Mouse (Mus musculus) cerebellum, postnatal 14 days (tissue): ENCODE results near the gene Mycbp2.
A peak's percentile ranks its signal among the peaks of the same experiment; 100 is the strongest.

ENCODE experiments used
- DNase-seq, 2 experiments: peaks; one replicate each; pipeline ENCODE4 v3.0.0; 2021; ENCODE audit warnings: mixed read lengths in 2 of 2

The Mycbp2 gene

DNA sequence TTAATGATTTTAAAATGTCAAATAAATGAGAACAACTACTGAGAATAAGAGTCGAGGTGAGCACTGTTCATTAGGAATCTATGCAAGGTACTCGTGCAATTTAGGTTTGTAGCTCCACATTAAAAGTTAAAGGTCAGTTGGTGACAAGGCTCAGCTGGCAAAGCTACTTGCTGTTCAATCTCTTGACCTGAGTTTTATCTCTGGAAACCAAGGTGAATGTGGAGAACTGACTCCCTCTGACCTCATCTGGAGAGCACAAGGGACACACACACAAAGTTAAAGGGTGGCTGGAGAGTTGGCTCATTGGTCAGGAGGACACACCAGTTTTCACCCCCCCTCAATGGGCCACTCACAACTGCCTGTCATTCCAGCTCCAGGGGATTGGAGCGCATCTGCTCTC is 245.4 kb downstream of the Mycbp2 start:
- no peak for DNase-seq

DNA sequence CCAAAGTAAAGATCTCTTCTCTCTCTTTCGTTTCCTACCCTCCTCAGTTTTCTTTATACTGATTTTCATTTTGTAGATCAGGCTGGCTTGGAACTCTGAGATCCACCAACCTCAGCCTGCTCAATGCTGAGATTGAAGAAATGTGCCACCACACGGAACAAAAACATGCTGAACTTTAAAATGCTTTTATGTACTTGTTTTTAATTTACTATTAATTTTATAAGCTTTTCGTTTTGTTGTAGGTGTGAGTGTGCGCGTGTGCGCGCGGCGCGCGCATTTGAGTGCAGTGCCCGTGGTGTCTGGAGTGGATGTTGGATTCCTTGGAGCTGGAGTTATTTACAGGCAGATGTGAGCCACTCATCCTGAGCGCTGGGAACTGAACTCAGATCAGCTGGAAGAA is 246.3 kb downstream of the Mycbp2 start:
- DNase-seq, result no peak

DNA sequence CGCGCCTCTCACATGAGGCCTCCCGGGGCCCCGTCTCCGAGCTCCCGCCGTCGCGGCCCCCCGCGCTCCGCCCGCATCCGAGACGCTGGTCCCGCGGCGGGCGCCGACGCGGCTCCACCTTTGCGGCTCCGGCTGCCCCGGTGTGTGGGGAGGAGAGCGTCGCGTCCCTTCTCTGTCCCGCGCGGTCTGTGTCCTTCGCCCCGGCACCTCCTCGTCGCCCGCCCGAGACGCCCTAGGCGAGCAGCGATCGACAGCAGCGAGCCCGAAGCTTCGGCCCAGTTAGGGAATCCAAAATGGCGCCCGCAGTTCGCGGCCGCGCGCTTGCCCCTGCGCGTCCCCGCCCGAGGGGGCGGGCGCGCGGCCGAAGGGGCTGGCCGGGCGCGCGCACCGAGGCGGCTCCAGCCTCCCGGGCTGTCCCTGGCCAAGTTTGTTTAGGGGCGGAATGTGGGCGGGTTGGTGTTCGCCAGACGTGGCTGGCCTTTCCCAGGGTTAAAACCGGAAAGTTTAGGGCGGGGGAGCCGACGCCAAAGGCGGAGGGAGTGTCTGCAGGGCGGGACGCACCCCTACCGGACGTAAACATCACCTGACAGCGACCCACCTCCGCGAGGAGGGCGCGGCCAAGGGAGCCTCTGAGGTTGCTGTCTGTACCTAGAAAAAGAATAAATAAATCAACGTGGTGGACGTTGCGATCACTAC is 247.2 kb downstream of the Mycbp2 start, which contains the start of gene Fbxl3:
Gene Fbxl3, minus strand, starts transcription at position 329 of the 696 bp plus-strand sequence.
- peak; percentile 88 to 91 for DNase-seq

DNA sequence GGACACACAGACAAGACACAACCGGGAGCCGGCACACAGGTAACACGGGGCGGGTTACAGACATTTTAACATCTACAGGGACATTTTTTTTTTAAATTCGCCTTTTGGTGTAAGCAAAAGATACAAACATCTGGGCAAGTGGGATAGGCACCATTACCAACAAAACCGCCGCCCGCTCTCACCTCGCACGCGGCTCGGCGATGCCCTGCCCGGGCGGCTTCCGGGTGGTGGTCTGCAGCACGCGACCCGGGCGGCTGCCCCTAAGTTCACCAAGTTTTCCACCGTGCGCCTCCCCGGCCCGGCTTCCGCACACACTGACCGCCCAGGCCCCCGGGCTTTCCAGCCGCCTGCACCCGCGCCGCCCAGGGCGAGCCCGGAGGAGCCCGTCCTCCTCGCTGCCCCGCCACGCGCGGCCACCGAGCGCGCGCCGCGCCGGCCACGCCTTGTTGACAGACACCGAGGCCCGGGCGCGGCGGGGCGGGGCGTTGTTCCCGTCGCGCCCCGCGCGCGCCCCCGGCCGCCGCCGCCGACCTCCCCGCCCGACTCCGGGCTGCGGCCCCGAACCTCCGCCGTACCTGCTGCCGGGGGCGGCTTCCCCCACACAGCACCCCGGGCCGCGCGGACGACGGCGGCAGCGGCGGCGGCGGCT is 247.9 kb downstream of the Mycbp2 start:
- DNase-seq, result peak; percentile 90 to 92

DNA sequence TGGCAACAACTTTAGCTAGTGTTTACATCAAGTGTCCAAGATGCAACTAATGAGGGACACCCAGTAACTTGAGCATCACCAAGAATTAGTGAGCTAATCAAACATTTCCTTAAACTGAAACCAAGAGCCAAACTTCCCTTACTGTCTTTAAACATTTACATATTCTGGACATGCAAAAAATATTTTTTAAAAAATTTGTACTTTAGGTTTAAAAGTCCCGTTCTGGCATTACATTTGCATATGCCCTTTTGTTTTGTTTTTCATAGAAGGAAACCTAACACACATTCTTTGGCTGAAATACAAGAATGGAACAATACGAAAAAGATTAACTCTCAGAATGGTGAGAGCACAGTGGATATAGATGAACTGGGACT is 248.4 kb downstream of the Mycbp2 start:
- DNase-seq, result no peak

DNA sequence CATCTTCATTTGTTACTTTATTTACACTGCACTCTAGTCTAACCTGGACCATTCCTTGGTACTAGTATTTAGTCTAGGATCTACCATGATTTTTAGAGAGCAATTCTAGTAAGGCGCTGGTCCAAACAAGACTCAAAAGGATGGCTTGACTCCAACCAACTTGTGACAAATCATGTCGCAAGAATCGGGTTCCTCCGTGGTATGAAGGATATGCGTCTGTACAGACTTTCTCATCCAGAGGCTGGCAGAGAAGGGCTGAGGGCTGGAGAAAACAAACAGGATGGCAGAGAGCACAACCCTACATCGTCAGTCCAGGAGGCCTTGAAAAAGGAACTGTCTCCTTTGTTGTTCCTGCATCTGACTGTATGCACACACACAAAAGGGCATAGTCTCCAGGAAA is 250.0 kb downstream of the Mycbp2 start:
- DNase-seq, result no peak

DNA sequence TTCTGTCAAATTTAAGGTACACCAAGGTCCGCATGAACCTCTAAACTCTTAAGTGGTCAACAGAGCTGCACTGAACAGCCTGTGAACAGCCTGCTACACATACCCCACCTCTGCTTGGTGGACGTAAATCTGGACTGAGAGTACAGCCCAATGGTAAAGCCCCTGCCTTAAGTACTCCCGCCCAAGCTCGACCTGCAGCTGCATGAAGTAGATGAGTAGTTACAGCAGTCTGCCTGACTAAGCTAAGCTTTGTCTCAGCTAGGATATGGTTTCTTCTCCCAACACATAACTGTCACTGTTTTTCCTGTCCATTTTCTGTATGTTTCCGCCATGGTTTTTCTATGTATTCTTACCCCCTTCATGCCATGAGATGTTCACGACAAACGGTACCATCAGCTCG is 250.8 kb downstream of the Mycbp2 start:
- DNase-seq, result no peak

DNA sequence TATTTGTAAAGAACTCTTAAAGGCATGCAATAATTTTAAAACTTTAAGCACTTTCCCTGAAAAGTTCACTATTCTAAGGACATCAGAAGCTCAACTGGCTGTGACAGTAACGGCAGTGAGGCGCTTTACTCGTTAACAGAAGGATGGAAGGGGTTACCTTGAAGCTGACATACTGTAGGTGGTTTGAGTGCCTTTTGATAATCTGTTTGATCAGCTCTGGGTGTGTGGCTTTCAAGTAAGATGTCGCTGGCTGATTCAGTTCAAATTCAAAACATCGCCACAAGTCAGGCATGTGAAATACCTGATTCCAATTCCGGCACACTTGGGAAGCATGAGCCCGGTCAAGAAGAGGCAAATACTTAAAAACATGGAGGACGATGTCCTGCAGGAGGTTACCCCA is 251.6 kb downstream of the Mycbp2 start:
- DNase-seq, result no peak

DNA sequence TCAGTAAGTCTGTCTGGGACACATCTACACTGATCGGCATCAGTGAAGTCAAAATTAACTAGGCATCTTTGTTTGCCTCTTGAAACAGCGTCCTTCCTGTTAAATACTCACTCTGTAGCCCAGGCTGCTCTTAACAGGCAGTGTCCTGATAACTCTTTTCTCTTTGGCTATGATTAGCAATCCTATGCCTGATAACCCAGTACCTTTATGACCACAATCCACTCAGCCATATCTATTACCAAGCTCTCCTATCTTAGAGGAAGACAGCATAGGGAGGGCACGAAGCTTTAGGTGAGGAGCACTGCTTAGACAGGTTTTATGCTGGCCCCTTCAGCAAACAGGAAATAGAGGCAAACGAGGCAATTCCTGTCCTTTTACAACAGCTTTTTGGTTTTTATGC is 252.9 kb downstream of the Mycbp2 start:
- no peak for DNase-seq

DNA sequence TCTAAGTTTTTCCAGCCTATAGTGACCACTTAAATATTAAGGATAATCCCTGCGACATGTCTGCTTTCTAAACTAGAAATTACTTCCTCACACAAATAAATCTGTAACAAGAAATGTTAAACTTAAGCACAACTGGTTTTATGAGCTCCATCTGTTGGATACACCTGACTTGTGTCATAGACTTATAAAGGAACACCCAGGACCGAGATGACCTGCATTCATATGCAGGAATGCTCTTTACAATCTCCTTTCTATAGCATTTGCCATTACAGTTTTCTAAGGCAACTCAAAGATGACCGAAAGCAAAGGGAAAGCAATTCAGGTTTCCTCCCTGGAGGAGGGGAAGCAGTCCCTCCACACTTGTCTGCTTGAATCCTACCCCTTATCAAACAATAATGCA is 253.4 kb downstream of the Mycbp2 start:
- no peak for DNase-seq

DNA sequence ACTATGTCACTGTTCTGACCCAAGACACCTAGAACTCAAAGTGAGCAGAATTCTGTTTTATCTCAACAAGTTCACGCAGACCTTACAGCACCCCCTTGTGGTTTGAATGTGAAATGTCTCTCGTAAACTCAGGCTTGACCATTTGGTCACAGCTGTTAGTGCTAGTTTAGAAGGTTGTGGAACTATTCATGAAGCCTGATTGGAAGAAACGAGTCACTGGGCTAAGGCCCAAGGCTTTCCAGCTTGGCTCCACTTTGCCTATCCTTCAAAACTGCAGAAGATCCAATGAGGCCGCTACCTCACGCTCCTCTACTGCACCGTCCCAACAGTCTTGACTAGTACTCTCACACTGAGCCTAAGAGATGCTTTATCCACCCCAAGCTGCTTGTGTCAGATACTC is 258.0 kb downstream of the Mycbp2 start:
- peak; percentile 75 for DNase-seq

DNA sequence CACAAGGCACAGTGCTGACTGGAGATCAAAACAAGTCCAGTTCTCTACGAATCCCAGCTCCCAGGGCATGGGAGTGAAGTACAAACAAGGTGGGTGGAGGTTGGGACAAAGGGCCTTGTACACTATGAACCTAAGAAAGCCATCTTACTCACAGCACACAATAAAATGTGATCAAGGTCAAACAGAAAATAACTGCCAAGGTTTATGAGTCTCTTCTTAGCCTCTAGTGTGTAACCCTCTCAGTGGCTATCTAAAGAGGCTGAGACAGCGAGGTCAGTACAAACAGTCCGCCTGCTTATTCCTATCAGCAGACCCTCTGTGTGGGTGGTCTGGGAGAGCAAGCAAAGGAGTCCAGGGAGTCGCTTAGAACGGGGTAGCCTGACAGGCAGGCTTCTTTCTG is 258.8 kb downstream of the Mycbp2 start:
- DNase-seq, result no peak

DNA sequence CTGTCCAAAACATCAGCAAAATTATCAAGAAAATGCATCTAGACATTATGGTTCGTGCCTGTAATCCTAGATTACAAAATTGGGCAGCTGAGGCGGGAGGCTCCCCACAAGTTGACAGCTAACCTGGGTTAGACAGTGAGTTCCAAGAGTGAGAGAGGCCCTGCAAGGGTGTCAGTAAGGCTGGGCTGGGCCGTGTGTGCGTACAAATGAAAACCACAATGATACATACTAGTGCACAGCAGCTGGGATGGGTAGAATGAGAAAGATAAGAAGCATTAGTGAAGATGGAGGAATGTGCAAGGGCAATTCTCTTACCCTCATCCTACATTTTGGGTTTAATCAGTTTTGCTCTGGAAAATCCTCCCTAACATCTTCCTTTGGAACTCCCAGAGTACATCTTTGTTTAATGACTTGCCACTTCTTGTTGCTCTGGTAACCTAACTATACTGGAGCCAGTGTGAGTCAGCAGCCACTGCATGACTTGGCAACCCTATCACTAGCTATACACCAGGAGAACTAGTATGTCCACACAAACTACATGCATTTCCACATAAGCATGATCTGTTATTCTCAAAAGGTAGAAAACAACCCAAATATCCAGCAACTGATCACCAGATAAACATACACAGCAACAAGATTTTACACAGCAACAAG is 259.8 kb downstream of the Mycbp2 start:
- DNase-seq, result no peak

DNA sequence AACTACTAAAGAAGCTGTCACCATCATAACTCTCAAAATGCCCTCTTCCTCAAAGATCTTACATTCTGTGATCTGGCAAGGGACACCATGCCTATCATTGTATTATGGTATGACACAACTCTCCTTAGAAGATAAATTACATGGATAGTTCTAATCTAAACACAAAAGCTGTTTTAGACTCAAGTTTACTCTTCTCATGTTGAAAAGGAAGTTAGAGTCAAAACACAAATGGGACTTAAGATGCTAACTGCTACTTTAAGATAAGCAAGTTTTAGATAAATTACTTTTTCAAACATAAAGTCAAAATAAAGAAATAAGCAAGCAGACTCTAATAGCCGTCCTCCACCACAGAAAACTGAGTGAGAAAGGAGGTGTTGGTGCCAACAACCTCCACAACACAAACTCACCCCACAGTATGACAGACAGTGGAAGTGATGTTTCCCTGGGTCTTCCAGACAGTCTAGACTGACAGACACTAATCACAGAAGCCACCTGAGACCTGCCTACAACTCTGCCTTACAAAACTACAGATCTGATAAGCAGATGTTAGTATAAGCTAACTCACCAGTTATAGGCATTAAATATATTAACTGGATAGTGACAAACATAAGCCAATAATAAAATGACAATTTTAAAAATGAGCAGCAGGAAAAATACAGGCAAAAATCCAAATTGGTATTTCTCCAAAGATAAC is 260.6 kb downstream of the Mycbp2 start:
- no peak for DNase-seq

DNA sequence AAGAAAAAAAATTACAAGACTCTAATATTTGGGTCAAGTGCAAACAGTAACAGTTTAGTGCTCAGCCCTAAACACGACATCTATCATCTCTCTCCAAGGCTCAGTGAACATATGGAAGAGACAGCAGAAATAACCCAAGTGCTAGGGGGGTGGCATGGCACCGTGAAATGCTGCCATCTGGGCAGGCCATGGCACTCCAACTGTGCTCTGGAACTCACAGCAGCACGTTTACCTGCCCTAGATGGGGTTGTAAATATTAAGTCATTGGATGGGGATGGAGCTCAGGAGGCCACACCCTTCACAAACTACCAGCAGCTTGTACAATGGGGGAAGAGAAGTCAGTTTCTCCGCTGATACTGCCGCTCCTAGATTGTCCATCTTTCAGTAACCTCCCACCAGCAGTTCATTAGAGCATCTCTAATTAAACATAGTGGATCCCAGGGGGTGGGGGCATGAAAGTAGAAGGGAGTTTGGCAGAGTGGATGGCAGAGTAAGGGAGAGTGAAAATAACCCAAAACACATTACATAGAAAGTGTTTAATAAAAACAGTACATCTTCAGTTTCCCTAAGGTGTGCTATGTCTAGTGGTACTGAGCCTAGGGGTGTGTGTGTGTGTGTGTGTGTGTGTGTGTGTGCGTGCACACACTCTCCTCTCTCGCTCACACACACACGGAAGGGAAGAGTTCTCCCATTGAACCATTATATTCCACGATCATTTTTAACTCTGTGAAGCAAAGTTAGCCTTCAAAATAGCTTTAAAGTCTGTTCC is 267.2 kb downstream of the Mycbp2 start:
- peak; percentile 82 to 90 for DNase-seq

DNA sequence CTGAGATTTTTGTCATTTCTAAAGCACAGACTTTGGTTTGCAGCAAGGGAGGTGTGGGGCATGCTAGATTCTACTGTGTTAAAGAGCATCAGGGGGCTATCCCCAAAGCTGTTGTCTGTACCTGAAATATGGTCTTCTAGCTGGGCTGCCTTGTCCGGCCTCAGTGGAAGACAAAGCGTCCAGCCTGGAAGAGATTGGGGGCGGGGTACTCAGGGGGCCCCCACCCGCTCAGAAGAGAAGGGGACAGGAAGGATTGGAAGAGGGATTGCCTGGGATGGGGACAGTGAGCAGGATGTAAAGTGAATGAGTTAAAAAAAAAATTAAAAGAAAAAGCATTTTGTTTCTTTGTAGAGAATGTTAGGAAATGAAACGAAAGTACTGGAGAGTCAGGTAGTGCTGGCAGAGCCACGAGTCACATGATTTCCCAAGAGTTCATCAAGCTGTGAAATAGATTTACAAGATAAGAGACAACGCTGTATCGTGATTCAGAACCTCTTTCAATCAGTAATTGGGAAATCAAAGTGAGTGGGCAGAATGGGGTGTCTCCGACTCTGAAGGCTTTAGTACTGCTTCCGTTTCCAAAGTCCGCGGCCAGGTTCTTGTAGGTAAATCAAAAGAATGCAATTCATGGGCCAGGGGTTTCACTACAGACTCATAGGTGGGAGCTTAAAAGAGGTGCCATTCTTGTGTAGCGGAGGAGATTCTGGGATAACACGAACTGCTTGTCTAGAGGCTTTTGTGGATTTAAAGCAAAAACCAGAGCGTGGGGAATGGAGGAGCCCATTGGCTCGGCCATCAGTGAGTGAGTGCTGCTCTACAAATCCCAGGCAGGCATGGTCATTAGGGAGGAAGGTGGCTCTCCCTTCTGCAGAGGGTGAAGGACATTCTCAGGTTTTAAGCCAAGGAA is 268.4 kb downstream of the Mycbp2 start:
- peak; percentile 42 to 52 for DNase-seq

DNA sequence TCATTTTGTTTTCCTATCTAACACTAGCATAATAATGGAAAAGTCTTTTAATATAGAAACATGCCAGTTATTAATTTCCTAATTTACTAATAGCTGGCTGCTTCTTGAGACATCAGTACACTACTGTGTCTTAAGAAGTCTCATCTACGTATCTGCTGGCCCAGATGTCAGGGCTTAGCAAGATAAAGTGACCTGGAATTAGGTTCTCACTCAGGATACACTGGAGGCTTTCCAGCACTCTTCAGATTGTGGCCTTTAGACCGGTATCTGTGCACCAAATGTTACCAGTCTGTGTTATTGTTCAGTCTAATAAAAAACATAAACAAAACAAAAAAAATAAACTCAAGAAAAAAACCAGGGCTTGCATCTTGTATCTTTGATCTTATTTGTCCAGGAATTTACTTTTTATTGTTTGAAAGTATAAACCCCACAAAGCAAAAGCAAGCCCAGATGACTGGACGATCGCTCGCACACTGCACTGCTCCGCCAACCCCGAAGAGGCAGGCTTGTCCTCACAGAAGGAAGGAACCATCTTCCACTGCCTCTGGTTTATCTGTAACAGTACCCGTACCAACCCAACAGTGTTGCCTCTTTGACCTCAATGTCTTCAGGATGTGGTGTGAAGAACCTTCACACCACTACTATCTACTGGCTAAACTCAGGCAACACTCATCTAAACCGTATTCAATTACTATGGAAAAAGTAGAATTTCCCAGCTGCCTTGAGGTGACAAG is 269.2 kb downstream of the Mycbp2 start:
- no peak for DNase-seq

DNA sequence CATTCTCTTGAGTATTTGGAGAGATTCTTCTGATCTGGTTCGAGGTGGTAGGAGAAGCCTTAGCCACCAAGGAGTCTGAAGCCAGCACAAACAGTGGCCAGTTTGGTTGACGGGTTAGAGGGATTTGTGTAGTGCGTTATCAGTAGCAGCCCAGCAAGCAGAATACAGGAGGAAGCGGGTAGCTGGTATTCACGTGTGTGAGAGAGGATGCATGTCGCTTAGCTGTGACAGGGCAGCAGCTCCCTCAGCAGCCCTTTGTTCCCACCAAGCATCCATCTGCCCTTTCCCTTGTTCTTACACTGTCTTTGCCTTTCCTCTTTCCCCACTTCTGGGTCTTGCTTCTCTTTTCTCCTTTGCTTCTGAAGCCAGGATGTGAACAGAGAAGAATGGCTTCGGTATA is 271.4 kb downstream of the Mycbp2 start:
- DNase-seq, result no peak

DNA sequence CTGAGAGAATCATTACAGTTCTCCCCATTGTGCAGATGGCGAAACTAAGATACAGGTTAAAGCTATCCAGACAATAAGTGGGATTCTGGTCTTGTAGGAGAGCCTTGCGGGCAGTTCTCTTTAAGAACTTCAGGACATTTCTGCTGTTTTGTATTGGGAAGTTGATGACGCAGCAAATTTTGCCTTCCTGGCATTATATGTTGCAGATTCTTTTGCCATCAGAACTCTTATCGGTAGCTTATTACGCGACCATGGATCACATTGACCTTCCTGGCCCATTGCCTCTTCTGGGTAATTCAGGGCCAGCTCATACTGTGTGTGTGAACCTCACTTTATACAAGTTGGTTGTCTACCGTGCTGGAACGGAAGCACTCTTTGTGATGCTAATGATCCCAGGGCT is 272.8 kb downstream of the Mycbp2 start:
- DNase-seq, result no peak

DNA sequence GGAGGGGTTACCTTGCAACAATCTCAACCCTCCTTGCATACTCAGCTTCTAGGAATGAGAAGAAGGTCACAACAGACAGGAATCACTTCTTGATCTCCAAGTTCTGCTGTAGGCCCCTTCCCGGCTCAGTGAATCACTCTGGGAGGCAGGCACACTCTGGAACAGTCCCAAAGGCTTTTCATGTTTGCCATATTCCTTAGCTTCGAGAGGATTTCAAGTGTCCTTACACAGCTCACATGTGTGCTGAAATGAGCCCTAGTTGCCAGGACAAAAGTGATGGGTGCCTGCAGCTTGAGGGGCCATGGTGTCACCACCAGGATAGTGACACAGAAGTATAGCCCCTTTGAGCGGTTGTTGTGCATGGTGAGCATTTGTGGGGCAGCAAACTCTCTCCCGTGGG is 273.9 kb downstream of the Mycbp2 start:
- DNase-seq, result no peak

DNA sequence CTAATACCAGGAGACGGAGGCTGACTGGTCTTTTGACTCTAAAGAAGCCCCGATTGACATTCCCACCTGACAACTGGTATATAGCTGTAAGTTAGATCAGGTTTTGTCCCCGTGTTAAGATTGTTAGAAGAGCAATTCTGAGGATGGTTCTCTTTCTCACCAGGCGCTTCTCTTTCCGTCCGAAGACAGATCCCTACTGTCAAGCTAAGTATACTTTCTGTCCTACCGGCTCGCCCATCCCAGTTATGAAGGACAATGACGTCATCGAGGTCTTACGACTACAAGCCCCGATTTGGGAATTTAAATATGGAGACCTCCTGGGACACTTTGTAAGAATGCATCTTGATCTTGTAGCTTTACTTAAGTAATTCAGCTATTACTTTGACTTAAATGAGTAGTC is 275.1 kb downstream of the Mycbp2 start:
- no peak for DNase-seq
